Mouse (Mus musculus) hindbrain, embryonic 16.5 days (tissue): ENCODE results near the gene Elf4. TPM values are rescaled to one million over a fixed set of nuclear protein-coding genes. Genes with fewer than 3 reads are reported as not detected.

Experiments used
- ATAC-seq: fragments of 200-750 bp; cut with Nextera tagmentation; 2 replicates; pipeline ENCODE4 v1.8.0; 2017; ENCODE audit warnings: moderate TSS enrichment, moderate library complexity
- H3K27ac ChIP-seq: fragments of 300-500 bp; sonication (generic); 2 replicates; pipeline ENCODE4 v1.5.1; 2014; ENCODE audit warnings: low read depth, mild to moderate bottlenecking, control low read depth, low read length, moderate library complexity
- H3K27me3 ChIP-seq: fragments of 300-500 bp; sonication (generic); replicated peaks from 2 replicates; pipeline ENCODE4 v1.6.1; 2014; ENCODE audit warnings: low read length; ENCODE audit not compliant: control insufficient read depth, insufficient read depth
- H3K36me3 ChIP-seq: fragments of 300-500 bp; sonication (generic); 2 replicates; pipeline ENCODE4 v1.6.1; 2014; ENCODE audit warnings: mild to moderate bottlenecking, low read length, moderate library complexity, mixed read lengths; ENCODE audit not compliant: control insufficient read depth, insufficient read depth
- H3K4me1 ChIP-seq: fragments of 300-500 bp; sonication (generic); 2 replicates; pipeline ENCODE4 v1.6.1; 2014; ENCODE audit warnings: low read depth, low read length; ENCODE audit not compliant: control insufficient read depth, insufficient read depth
- H3K4me2 ChIP-seq: fragments of 300-500 bp; sonication (generic); 2 replicates; pipeline ENCODE4 v1.6.1; 2014; ENCODE audit warnings: mild to moderate bottlenecking, low read length, control low read depth, moderate library complexity
- H3K4me3 ChIP-seq: fragments of 300-500 bp; sonication (generic); 2 replicates; pipeline ENCODE4 v1.5.1; 2014; ENCODE audit warnings: mild to moderate bottlenecking, low read length, control low read depth, moderate library complexity
- H3K9ac ChIP-seq: fragments of 300-500 bp; sonication (generic); 2 replicates; pipeline ENCODE4 v1.6.1; 2014; ENCODE audit warnings: low read depth, mild to moderate bottlenecking, control low read depth, low read length, moderate library complexity
- H3K9me3 ChIP-seq: fragments of 300-500 bp; sonication (generic); 2 replicates; pipeline ENCODE4 v1.6.1; 2014; ENCODE audit warnings: mild to moderate bottlenecking, low read length, moderate library complexity; ENCODE audit not compliant: control insufficient read depth
- WGBS: fragments of 180-500 bp; shearing (Covaris S2); extraction: QIAGEN DNeasy Blood & Tissue Kit; methylation state at CpG from one replicate; pipeline ENCODE4 v1.1.7; 2014; 5-methylcytosine and 5-hydroxymethylcytosine counted together
- polyA plus RNA-seq: library from polyadenylated mRNA; unstranded; fragments of >200 nt; fragmentation: Nextera tagmentation; extraction: Ambion mirVana; gene quantifications from 2 replicates; pipeline ENCODE4 v1.2.1, GENCODE M21; 2015

Gene Elf4
- 0.35 and 0.82 TPM in 2 replicates for polyA plus RNA-seq

DNA sequence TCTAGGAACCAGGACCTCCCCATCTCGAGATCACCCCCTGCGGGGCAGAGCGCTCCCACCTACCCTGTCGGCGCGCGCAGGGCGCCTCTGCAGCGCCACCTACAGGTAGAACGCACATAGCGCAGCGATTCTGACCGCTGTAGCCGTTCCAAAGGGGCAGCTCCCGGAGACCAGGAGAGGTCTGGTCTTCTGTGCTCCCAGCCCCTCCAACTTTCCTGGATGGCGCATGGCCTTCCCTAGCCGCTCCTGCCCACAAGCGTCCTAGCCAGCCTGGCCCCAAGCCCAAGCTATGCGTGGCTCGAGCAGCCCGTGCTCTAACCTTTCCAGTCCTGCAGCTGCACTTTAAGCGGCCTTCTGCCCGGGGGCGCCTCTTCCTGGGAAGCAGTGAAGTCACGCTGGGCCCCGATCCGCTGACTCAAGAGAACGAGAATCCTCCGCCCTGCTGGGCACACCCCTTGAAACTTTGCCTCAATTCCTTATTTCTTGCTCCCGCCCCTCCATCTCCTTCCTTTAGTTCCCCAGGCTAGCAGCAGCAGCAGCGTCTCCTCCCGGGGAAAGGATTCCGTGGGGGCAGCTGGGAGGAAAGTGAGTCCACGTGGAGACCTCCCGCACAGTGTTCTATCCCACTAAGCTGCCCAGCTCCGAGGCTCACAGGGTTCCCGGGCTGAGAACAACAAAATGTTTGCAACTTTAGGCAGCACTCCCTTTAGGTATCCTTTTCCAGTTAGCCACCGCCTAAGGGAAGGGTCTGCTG, at the start of gene Elf4:
Gene Elf4 (minus strand): TSS at position 379 of the 754 bp plus-strand sequence.
- Histone ChIP-seq H3K36me3 (no peaks in the 10 kb centered on the region), H3K27ac (no peak within 1 kb of the TSS), H3K4me3 (peak within 1 kb of the TSS; percentile 43), H3K27me3 (no peaks in the 10 kb centered on the region), H3K4me1 (no peaks in the 10 kb centered on the region), H3K4me2 (peak within 1 kb of the TSS; percentile 84), H3K9me3 (no peaks in the 10 kb centered on the region), H3K9ac (peak within 1 kb of the TSS; percentile 59)
- 18% methylated on average over 38 of the region's 38 CpGs for WGBS
- peak; percentile 85 for ATAC-seq

DNA sequence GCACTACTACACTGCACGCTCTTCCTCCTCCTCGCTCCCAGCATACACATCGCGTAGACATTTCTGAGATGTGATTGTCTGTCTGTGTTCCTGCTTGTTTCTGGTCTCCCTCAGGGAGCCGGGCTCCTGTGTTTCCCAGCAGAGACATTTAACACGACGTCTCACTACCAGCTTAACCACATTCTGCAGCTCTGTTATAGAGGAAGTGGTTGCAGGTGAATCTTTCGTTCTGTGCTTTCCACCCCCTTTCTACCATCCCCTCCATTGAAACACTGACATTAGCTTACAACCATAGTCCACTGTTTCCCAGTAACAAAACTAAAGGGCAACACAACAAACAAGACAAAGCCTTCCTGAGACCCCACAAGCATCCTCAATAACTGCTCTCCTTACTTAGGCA, 30.8 kb upstream of the Elf4 start:
- Histone ChIP-seq H3K4me1 (no peaks in the 10 kb centered on the region), H3K36me3 (peaks cover 2% of the 10 kb centered on the region; the same call in 1 of the 2 replicates), H3K4me3 (no peak overlapping the region), H3K27me3 (no peaks in the 10 kb centered on the region), H3K27ac (no peak overlapping the region), H3K4me2 (no peak overlapping the region), H3K9ac (no peak overlapping the region), H3K9me3 (no peaks in the 10 kb centered on the region)
- no peak for ATAC-seq
- 94% methylated on average over 8 of the region's 8 CpGs for WGBS

DNA sequence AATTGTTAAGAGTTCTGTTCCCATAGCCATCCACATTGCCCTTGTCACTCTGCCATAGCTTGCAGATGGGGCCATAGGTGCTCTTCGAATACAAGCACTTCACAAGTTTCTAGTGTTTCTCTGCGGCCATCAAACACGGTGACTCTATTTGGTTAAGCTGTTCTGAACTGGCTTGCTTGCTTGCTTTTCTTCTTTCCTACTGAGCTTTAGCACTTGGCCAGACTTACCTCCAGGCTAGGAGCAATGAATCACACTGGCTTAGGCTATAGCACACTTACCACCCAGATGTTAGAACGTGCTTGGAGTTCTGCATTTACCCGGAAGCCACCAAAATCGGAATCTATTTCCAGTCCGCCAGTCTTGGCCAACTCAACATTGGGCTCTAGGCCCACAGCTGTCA, 18.8 kb upstream of the Elf4 start:
- no peaks in the 10 kb centered on the region for H3K4me1 ChIP-seq
- no peak for ATAC-seq
- H3K9me3 ChIP-seq = no peaks in the 10 kb centered on the region
- 96% methylated on average over 7 of the region's 7 CpGs for WGBS
- H3K9ac ChIP-seq = no peak overlapping the region
- no peaks in the 10 kb centered on the region for H3K27me3 ChIP-seq
- H3K4me2 ChIP-seq = no peak overlapping the region
- no peak overlapping the region for H3K27ac ChIP-seq
- H3K36me3 ChIP-seq = no peaks in the 10 kb centered on the region; the same call in 1 of the 2 replicates
- H3K4me3 ChIP-seq = no peak overlapping the region

DNA sequence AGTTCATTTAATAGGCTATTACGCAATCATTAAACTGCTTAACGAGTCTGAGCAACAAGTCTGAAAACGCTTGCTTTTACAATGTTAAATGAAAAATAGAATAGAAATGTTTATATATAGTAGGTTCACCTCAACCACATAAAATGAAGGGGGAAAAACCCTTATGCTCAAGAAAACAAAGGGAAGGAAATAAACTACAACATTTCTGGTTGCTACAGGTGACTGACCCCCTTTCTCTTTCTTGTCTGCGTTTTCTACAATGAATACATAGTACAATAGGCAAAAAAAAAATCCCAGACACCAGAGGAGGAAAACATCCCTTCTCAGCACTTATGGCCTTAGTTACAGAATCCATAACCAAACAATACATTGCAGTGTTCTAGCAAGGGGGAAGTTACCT, 18.2 kb upstream of the Elf4 start:
- ATAC-seq = no peak
- Histone ChIP-seq H3K9me3 (no peaks in the 10 kb centered on the region), H3K27me3 (no peaks in the 10 kb centered on the region), H3K4me3 (no peak overlapping the region), H3K4me1 (no peaks in the 10 kb centered on the region), H3K27ac (no peak overlapping the region), H3K9ac (no peak overlapping the region), H3K4me2 (no peak overlapping the region), H3K36me3 (no peaks in the 10 kb centered on the region; the same call in 1 of the 2 replicates)
- 82% methylated on average over 4 of the region's 4 CpGs for WGBS

DNA sequence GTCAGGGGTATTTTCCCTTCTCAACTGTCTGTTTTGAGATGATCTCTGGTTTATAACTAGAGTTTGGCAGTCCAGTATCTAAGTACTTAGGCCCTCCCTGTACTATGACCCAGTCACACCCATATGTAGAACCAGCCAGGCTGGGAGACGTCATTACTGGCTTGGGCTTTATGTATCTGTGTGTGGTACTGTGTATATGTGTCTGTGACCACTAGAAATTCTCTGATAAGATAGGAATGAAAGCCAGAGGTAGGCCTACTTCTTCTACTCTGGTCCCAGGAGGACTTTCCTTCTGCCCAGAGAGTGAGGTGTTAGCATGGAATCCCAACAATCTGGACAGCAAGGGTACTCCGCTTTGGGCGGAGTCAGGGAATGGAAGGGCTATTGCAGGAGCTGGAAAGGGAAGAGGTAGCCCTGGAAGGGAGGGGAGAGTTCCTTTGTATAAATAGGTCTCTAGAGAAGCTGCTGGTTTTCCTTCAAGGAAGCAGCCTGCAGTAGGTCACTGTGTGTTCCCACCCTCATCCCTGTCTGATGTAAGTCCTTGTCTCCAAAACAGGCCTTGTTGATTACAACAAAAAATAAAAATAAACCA, 4.5 kb upstream of the Elf4 start:
- Histone ChIP-seq H3K4me2 (no peak overlapping the region), H3K27ac (no peak overlapping the region), H3K9ac (no peak overlapping the region), H3K4me3 (no peak overlapping the region), H3K4me1 (no peaks in the 10 kb centered on the region), H3K27me3 (no peaks in the 10 kb centered on the region), H3K36me3 (no peaks in the 10 kb centered on the region), H3K9me3 (no peaks in the 10 kb centered on the region)
- WGBS = 84% methylated on average over 3 of the region's 3 CpGs
- no peak for ATAC-seq

GRCm38 (mm10) chrX:48466174-48466573, 3.2 kb upstream of the Elf4 start:
- WGBS = 93% methylated on average over 2 of the region's 2 CpGs
- Histone ChIP-seq H3K4me1 (no peaks in the 10 kb centered on the region), H3K4me3 (no peak overlapping the region), H3K9ac (no peak overlapping the region), H3K27me3 (no peaks in the 10 kb centered on the region), H3K27ac (no peak overlapping the region), H3K36me3 (no peaks in the 10 kb centered on the region), H3K9me3 (no peaks in the 10 kb centered on the region), H3K4me2 (no peak overlapping the region)
- ATAC-seq = no peak

DNA sequence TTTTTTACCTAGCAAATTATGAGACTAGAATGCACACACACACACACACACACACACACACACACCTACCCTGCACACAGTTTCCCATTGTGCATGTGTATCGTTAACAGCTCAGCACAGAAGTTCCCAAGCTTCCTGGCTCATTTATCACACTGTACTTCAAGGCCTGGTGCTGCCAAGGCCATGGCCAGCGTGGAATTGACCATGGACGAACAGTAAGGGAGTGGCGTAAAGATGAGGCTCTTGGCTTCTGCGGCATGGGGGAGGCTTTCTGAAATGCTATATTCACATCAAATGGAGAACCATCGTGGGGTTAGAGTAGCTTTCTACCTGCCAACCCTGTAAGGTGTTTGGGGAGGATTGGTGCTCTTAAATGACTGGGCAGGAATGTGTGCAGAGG, 1.5 kb upstream of the Elf4 start:
- ATAC-seq = no peak
- H3K4me3 ChIP-seq = no peak overlapping the region

GRCm38 (mm10) chrX:48463636-48464035, 704 bp upstream of the Elf4 start:
- H3K4me2 ChIP-seq = no peak overlapping the region
- no peaks in the 10 kb centered on the region for H3K9me3 ChIP-seq
- H3K4me1 ChIP-seq = no peaks in the 10 kb centered on the region
- no peak overlapping the region for H3K27ac ChIP-seq
- H3K36me3 ChIP-seq = no peaks in the 10 kb centered on the region
- no peak overlapping the region for H3K9ac ChIP-seq
- H3K27me3 ChIP-seq = no peaks in the 10 kb centered on the region
- no peak overlapping the region for H3K4me3 ChIP-seq
- WGBS = 86% methylated on average over 4 of the region's 4 CpGs
- no peak for ATAC-seq

More for the DNA sequence above, 1.5 kb upstream of the Elf4 start:
- H3K4me1 ChIP-seq = no peaks in the 10 kb centered on the region
- no peak overlapping the region for H3K27ac ChIP-seq
- H3K9ac ChIP-seq = no peak overlapping the region
- no peaks in the 10 kb centered on the region for H3K9me3 ChIP-seq
- H3K36me3 ChIP-seq = no peaks in the 10 kb centered on the region
- 90% methylated on average over 6 of the region's 6 CpGs for WGBS
- no peak overlapping the region for H3K4me2 ChIP-seq
- H3K27me3 ChIP-seq = no peaks in the 10 kb centered on the region

DNA sequence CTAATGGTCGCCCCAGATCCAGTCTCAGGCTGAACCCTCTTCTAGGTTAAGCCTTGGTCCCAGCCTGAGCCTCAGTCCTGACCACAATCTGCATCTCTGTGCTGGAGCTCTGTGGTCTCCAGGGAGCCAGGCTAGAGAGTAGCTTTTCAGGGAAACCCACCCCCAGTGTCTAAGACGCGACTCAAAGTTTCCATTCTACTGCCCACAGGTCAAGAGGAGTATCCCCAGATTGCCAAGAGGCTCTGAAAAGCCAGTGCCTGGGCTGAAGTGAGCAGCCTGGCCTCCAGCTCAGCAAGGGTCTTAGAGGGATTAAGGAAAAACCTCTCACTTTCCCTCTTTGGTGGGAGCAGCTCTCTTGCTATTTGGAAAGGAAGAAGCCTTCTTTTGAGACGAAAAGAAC, 635 bp downstream of the Elf4 start:
- no peaks in the 10 kb centered on the region for H3K9me3 ChIP-seq
- H3K36me3 ChIP-seq = no peaks in the 10 kb centered on the region
- H3K9ac ChIP-seq = no peak overlapping the region; the same call in 1 of the 2 replicates
- H3K4me3 ChIP-seq = peak overlapping the region; percentile 43
- H3K27ac ChIP-seq = no peak overlapping the region
- H3K27me3 ChIP-seq = no peaks in the 10 kb centered on the region
- no peaks in the 10 kb centered on the region for H3K4me1 ChIP-seq
- WGBS = 38% methylated on average over 4 of the region's 4 CpGs
- H3K4me2 ChIP-seq = peak overlapping the region; percentile 84
- ATAC-seq = peak; percentile 53; the same call in 1 of the 2 replicates
